Mouse (Mus musculus): ENCODE results near the gene Fmo6. TPM values are rescaled to one million over a fixed set of nuclear protein-coding genes. Genes with fewer than 3 reads are reported as not detected.

Fmo6 gene
- polyA plus RNA-seq, 1 experiment from 2014 or later = not detected

GRCm38 (mm10) chr1:162953079-162953478 lies 15.8 kb upstream of the Fmo6 start:
- ATAC-seq (no peak), DNase-seq (no peak)
- Histone ChIP-seq H3K27ac (ENCODE audit: low read depth) (no peak overlapping the region), H3K4me2 (ENCODE audit: low read depth, low read length) (no peak overlapping the region), H3K9ac (replicated peaks) (no peak overlapping the region), H3K27me3 (ENCODE audit: insufficient read depth, low read length) (no peaks in the 10 kb centered on the region), H3K4me3 (ENCODE audit: low read depth, low read length) (no peak overlapping the region), H3K36me3 (replicated peaks; ENCODE audit: insufficient read depth, low read length) (no peaks in the 10 kb centered on the region), H3K9me3 (ENCODE audit: low read length) (no peaks in the 10 kb centered on the region), H3K4me1 (ENCODE audit: insufficient read depth) (no peaks in the 10 kb centered on the region)
- 46% methylated on average over 2 of the region's 2 CpGs for WGBS (ENCODE audit: insufficient replicate concordance)
- TF ChIP-seq CTCF (IDR thresholded peaks at IDR 0.05; ENCODE audit: low read depth) = no peak

- no peak overlapping the region for H3K4me3 ChIP-seq (ENCODE audit: low read depth, low read length)
- 72% methylated on average over 1 of the region's 1 CpGs for WGBS (ENCODE audit: insufficient replicate concordance)
These were observed 12.4 kb upstream of the Fmo6 start for GRCm38 (mm10) chr1:162949763-162950162.

GRCm38 (mm10) chr1:162947934-162948333 lies 10.6 kb upstream of the Fmo6 start:
- DNase-seq = no peak
- H3K27ac ChIP-seq (ENCODE audit: low read depth) = no peak overlapping the region

More at GRCm38 (mm10) chr1:162949763-162950162, 12.4 kb upstream of the Fmo6 start:
- TF ChIP-seq EP300 (IDR thresholded peaks at IDR 0.05; ENCODE audit: low read depth) = no peak
- no peak for TF ChIP-seq CTCF (IDR thresholded peaks at IDR 0.05; ENCODE audit: low read depth)
- Histone ChIP-seq H3K9me3 (ENCODE audit: low read length) (no peaks in the 10 kb centered on the region), H3K36me3 (replicated peaks; ENCODE audit: insufficient read depth, low read length) (no peaks in the 10 kb centered on the region), H3K27ac (ENCODE audit: low read depth) (no peak overlapping the region), H3K4me1 (ENCODE audit: insufficient read depth) (no peaks in the 10 kb centered on the region), H3K27me3 (ENCODE audit: insufficient read depth, low read length) (no peaks in the 10 kb centered on the region), H3K4me2 (ENCODE audit: low read depth, low read length) (no peak overlapping the region), H3K9ac (replicated peaks) (no peak overlapping the region)
- no peak for ATAC-seq
- DNase-seq = no peak

GRCm38 (mm10) chr1:162946837-162947558 lies 9.7 kb upstream of the Fmo6 start:
- no peak overlapping the region for H3K4me2 ChIP-seq (ENCODE audit: low read depth, low read length)
- H3K4me1 ChIP-seq (ENCODE audit: insufficient read depth) = no peaks in the 10 kb centered on the region
- TF ChIP-seq CTCF (IDR thresholded peaks at IDR 0.05; ENCODE audit: low read depth) = no peak
- no peak for TF ChIP-seq EP300 (IDR thresholded peaks at IDR 0.05; ENCODE audit: low read depth)
- H3K27me3 ChIP-seq (ENCODE audit: insufficient read depth, low read length) = no peaks in the 10 kb centered on the region
- H3K4me3 ChIP-seq (ENCODE audit: low read depth, low read length) = no peak overlapping the region
- H3K9ac ChIP-seq (replicated peaks) = no peak overlapping the region
- H3K9me3 ChIP-seq (ENCODE audit: low read length) = no peaks in the 10 kb centered on the region
- no peak overlapping the region for H3K27ac ChIP-seq (ENCODE audit: low read depth)
- no peaks in the 10 kb centered on the region for H3K36me3 ChIP-seq (replicated peaks; ENCODE audit: insufficient read depth, low read length)
- 65% methylated on average over 4 of the region's 4 CpGs for WGBS (ENCODE audit: insufficient replicate concordance)
- DNase-seq (no peak), ATAC-seq (no peak)

More at GRCm38 (mm10) chr1:162947934-162948333, 10.6 kb upstream of the Fmo6 start:
- ATAC-seq = no peak
- Histone ChIP-seq H3K4me1 (ENCODE audit: insufficient read depth) (no peaks in the 10 kb centered on the region), H3K4me2 (ENCODE audit: low read depth, low read length) (no peak overlapping the region), H3K36me3 (replicated peaks; ENCODE audit: insufficient read depth, low read length) (no peaks in the 10 kb centered on the region), H3K27me3 (ENCODE audit: insufficient read depth, low read length) (no peaks in the 10 kb centered on the region), H3K9me3 (ENCODE audit: low read length) (no peaks in the 10 kb centered on the region), H3K4me3 (ENCODE audit: low read depth, low read length) (no peak overlapping the region), H3K9ac (replicated peaks) (no peak overlapping the region)
- 78% methylated on average over 6 of the region's 6 CpGs for WGBS (ENCODE audit: insufficient replicate concordance)
- no peak for TF ChIP-seq EP300 (IDR thresholded peaks at IDR 0.05; ENCODE audit: low read depth)
- TF ChIP-seq CTCF (IDR thresholded peaks at IDR 0.05; ENCODE audit: low read depth) = no peak

- Histone ChIP-seq H3K9ac (replicated peaks) (no peak overlapping the region), H3K27me3 (ENCODE audit: insufficient read depth, low read length) (no peaks in the 10 kb centered on the region), H3K36me3 (replicated peaks; ENCODE audit: insufficient read depth, low read length) (no peaks in the 10 kb centered on the region), H3K4me2 (ENCODE audit: low read depth, low read length) (no peak overlapping the region), H3K9me3 (ENCODE audit: low read length) (no peaks in the 10 kb centered on the region), H3K4me1 (ENCODE audit: insufficient read depth) (no peaks in the 10 kb centered on the region), H3K4me3 (ENCODE audit: low read depth, low read length) (no peak overlapping the region), H3K27ac (ENCODE audit: low read depth) (no peak overlapping the region)
- TF ChIP-seq EP300 (IDR thresholded peaks at IDR 0.05; ENCODE audit: low read depth) (peak; percentile 38; the same call in 1 of the 2 replicates), CTCF (IDR thresholded peaks at IDR 0.05; ENCODE audit: low read depth) (no peak)
- ATAC-seq (peak; percentile 74), DNase-seq (no peak)
- 43% methylated on average over 6 of the region's 6 CpGs for WGBS (ENCODE audit: insufficient replicate concordance)
These were observed 6.4 kb upstream of the Fmo6 start for GRCm38 (mm10) chr1:162943700-162944099.

GRCm38 (mm10) chr1:162938696-162939351 lies 1.5 kb upstream of the Fmo6 start:
- H3K4me1 ChIP-seq (ENCODE audit: insufficient read depth) = no peaks in the 10 kb centered on the region
- no peak overlapping the region for H3K4me3 ChIP-seq (ENCODE audit: low read depth, low read length)
- 71% methylated on average over 4 of the region's 4 CpGs for WGBS (ENCODE audit: insufficient replicate concordance)
- no peak overlapping the region for H3K27ac ChIP-seq (ENCODE audit: low read depth)
- TF ChIP-seq EP300 (IDR thresholded peaks at IDR 0.05; ENCODE audit: low read depth) (no peak), CTCF (IDR thresholded peaks at IDR 0.05; ENCODE audit: low read depth) (no peak)
- H3K9ac ChIP-seq (replicated peaks) = no peak overlapping the region
- no peaks in the 10 kb centered on the region for H3K27me3 ChIP-seq (ENCODE audit: insufficient read depth, low read length)
- no peak for DNase-seq
- no peaks in the 10 kb centered on the region for H3K36me3 ChIP-seq (replicated peaks; ENCODE audit: insufficient read depth, low read length)
- no peak for ATAC-seq
- H3K4me2 ChIP-seq (ENCODE audit: low read depth, low read length) = no peak overlapping the region
- H3K9me3 ChIP-seq (ENCODE audit: low read length) = no peaks in the 10 kb centered on the region
